Mouse (Mus musculus): Measurements from ENCODE around the gene Med25.
"Not testable (repeated sequence)": the region's sequence is repeated elsewhere in the genome, so short reads cannot be mapped to it uniquely, and the experiment has no call there.

Gene Med25

DNA sequence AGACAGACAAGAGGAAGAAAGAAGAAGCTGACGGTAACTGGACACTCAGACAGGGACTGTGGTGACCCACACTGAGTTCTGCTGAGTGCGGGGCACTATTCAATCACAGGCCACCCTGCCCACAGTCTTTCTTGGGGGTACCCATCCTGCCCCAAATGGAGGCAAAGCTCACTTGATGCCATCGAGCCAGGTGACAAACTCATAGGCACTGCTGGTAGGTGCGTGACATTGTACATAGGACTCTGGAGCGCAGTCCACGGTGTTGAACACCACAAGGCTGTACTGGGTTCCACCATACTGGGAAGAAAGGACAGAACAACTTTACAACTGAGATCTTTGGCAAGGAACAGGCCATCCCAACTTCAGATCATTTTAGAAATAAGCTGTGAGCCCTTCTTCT, 901 bp downstream of the Med25 start:
- no peak for DNase-seq (ENCODE audit: low spot score)

DNA sequence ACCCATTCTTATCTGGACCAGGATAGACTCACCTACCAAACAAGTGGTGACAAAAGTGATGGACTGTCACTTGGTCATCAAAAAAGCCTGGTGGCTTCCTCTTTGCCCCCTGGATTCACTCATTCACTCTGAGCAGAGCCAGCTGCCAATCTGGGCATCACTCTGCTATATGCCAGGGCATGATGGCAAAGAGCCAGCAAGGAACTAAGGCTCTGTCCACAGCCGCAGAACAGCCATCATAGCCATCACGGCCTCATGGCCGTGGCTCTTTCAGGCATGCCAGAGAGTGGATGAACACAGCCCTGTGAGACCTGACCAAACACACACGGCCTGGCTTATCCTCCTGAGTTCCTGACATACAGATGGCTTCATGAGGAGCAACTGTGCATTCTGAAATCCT, 1.8 kb downstream of the Med25 start:
- no peak for DNase-seq (ENCODE audit: low spot score)

DNA sequence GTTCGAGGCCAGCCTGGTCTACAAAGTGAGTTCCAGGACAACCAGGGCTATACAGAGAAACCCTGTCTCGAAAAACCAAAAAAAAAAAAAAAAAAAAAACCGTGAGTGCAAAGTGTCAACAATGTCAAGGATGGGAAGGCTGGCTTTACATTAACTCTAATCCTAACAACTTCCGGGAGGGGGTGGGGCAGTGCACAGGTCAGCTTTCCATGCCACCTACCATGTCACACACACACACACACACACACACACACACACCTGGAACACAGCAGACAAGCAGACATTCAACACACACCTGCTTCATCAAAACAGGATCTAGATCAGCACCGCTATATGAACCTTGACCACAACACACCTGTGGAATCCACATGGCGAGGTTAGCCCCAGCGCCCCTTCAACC, 2.3 kb downstream of the Med25 start:
- no peak for DNase-seq (ENCODE audit: low spot score)

DNA sequence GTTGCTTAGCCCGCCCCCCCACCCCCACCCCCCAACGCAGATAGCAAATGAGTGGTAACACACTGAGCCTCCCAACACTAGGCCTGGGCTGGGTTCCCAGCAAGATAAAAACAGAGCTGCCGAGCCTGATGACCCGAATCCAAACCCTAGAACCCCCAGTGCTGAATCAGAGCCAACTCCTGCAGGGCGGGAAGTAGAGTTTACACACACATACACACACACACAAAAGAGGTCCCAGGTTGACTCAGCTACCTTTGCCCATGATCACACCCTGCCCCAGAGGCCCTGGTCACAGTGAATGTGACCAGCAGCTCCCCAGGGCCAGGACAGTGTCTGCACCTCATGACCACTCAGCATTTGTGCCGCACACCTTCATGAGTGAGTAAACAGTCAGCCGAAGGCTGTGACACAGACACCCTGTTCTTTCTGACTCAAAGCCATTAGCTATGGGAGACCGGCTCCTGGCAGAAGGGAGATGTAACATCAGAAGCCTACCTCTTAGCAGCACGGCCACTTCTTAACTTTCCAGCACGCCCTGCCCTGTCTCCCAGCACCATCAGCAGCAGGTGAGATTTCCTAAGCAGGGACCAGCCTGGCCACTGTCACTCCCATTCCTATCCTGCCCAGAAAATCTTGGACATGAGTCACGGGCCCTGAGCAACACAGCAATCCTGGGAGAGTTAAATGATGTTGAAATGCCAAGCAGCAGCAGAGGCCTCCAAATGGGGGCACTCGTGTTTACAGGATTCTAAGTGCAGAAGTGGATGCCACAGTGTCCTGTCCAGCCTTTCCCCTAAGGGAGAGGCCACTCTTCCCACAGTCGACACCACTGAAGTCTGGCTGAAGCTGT, 4.0 kb downstream of the Med25 start:
- peak; percentile 78 for DNase-seq (ENCODE audit: low spot score)

DNA sequence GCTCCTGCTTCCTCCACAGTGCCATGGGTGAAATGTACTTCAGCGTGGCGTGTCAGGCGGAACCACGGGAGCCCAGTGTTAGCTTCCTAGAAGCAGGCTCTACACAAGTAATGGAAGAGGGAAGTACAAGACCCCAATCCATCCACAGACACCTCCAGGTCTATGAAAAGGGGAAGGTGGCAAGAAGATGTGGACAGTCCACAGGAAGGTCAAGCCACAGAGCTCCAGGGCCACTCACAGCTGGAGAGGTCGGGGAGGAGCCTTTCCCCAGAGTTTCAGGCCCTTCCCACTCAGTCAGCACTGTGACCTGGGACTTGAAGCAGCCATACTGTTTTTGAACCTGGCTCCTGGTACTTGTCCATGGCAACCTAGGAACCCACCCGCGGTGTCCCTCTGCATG, 5.5 kb downstream of the Med25 start:
- no peak for DNase-seq (ENCODE audit: low spot score)

DNA sequence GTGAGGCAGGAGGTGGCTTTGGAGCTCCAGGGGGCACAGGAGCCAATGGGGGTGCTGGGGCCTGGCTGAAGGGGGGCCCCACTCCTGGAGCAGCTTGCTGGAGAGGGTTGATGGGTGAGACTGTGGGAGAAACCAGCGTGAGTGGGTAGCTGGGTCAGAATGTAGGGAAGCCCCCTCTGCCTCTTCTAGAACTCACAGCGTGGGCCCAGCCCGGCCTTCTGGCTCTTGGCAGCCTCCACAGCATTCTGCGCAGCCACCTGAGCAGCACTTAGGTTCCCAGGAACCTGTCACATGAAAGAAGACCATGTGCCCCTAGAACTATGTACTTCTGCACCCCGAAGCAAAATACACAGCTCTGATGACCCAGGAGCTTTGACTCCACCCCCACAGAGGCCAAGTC, 7.9 kb downstream of the Med25 start:
- DNase-seq (ENCODE audit: low spot score) = no peak

DNA sequence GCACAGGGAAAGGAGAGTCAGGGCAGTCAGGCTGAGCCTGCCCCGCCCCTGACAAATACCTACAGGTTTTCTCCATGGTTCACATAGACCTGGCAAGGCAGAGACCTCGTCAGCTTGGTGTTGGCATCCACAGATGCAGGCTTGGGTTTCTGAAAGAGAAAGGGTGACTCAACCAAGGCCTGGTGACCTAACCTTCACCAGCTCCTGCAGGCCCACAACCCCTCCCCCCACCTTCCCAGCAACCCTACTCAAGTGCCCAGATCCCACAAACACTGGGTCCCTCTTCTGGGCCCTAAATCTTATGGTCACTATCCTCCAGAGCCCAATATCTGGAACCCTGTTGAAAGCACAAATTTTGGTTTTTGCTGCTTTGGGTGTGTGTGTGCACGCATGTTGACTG, 9.5 kb downstream of the Med25 start:
- no peak for DNase-seq (ENCODE audit: low spot score)

DNA sequence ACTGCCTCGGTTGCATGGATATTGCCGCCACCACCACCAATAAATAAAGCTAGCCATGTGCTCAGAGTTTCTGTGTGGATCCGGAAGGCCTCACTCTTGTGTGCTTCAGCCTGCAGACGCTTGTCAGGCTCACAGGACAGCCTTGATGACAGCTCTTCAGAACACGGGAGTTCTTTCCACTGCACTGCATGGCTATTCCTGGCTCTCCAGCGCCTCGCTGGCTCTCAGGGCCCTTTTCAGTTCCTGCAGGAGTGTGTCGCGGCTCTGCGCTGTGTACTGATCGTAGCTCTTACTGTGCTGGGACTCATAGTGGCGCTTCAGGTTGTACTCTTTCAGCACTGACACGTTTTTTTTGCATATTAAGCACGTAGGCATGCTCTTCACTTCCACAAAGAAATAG, 14.7 kb downstream of the Med25 start:
- no peak for DNase-seq (ENCODE audit: low spot score)

DNA sequence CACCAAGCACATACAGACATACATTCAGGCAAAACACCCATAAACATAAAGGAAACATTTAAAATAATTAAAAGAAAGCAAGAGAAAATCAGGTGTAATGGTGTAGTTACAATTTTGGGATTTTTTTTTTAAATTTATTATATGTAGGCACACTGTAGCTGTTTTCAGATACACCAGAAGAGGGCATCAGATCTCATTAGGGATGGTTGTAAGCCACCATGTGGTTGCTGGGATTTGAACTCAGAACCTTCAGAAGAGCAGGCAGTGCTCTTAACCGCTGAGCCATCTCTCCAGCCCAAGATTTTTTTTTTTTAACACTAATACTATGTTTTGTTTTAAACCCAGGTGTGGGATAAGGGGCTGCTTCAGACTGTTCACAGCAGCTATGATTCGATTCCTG, 20.7 kb downstream of the Med25 start:
- not testable (repeated sequence) for DNase-seq (ENCODE audit: low spot score)

DNA sequence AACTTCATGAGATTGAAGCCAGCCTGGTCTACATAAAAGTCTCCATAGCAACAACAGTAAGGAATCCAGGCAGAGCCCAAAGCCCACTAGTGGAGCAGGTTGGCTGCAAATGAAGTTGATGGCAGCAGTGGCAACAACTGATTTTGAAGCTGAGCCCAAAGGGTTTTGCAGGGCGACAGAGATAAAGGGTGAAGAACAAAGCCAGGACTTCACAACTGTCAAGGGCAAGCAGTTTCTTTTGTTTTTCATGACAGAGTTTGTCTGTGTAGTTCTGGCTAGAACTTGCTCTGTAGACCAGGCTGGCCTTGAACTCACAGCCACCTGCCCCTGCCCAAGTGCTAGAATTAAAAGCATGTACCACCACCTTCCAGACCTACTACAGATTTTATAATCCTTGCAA, 21.3 kb downstream of the Med25 start:
- no peak for DNase-seq (ENCODE audit: low spot score)

DNA sequence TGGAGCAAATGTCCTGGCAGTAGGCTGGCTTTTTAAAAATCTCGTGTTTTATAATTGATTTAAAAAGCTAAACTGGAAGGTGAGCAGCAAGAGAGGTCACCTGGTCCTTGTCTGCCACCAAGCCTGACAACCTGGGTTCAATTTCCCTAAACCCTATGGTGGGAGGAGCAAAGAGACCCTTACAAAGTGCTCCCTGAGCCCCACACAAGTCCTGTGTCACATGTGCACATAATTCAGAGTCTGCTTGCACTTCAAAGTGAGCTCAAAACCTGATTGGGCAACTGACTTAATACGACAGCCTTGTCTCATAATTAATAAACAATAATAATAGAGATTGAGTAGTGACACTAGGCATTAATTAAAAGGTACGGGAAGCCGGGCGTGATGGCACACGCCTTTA, 21.9 kb downstream of the Med25 start:
- DNase-seq (ENCODE audit: low spot score) = no peak

DNA sequence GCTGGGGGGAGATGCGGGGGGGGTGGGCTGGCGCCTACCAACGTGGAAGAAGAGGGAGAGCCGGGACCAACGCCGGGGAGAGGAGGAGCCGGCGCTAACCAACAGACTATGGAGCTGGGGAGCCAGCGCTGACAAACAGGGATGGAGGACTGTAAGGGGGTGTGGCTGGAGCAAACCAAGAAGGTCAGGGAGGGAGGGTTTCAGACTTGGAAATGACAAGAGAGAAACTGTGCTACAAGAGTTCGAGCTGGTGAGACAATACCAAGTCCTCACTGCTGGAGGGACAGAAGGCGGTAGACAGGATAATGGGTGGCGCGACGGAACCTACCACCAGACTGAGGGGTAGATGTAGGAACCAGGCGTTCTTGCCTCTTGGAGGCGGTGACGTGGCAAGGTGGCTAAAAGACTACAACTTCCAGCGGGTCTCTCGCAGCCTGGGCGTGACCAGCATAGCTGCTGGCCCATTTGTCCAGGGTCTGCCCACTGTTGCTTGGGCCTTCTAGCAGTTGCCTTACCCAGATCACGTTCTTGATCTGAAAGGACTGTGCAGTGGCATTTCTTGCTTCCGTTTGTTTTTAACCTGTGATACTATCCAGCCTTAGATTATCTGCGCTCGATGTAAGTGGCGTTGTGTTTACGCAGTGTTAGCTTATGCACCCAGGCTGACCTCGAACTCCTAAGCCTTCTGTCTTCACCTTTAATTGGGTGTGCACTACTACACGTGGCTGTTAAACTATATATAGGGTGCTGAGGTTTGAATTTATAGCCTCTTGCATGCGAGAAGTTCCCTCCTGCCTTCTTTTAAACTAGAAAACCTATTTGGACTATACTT, 22.6 kb downstream of the Med25 start, which contains the start of gene Ptov1:
Gene Ptov1, minus strand, starts transcription at position 92 of the 832 bp plus-strand sequence.
- peak; percentile 95 for DNase-seq (ENCODE audit: low spot score)

DNA sequence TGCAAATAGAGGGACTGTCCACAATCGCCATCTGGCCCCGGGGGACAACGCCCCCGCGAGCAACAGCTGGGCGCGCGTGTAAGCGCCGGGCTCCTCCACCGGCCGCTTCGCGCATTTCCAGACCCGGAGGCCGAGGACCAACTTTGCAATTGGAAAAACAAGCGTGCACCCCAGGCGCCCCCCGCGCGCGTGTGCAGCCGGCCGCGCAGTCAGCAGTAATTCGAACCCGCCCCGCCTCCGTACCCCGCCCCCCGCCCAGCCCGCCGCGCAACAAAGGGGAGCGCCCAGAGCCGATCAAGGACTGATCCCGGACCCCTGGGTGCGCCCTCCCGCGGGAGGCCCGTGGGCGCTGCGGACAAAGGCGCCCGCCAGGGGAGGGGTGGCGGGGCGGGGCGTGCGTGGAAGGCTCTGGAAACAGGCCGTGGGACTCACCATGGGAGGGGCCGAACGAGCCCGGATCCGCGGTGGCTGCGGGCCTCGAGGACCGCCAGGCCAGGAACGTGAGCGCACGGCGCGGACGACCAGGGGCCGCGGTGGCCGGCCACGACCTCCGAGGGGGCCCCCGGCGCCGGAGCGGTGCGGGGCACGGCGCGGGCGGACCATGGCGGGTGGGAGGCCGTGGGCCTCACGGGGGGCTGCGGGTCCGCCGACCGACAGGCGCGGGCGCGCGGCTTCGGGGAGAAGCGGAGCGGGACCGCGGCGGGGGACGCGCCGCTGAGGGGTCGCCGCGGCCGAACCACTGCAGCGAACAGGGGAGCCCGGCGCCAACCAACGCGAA, 23.4 kb downstream of the Med25 start:
- peak; percentile 37 for DNase-seq (ENCODE audit: low spot score)

DNA sequence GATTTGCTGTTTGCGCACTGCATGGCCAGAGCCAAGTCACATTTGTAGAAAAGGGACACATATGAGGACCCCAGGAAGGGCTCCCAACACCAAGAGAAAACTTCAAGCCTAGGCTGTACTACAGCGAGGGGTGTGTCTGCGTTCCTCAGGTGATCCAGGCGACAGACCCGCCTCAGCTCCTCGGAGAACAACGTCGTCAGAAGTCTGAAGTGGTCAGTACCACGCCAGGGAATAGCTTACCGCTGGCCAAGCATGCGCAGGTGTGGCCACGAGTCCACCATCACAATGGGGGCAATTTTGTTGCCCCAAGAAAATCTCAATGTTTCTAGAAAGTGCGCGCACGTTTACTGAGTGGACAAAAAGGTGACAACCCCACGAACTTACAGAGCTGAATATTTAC, 24.0 kb downstream of the Med25 start:
- no peak for DNase-seq (ENCODE audit: low spot score)

DNA sequence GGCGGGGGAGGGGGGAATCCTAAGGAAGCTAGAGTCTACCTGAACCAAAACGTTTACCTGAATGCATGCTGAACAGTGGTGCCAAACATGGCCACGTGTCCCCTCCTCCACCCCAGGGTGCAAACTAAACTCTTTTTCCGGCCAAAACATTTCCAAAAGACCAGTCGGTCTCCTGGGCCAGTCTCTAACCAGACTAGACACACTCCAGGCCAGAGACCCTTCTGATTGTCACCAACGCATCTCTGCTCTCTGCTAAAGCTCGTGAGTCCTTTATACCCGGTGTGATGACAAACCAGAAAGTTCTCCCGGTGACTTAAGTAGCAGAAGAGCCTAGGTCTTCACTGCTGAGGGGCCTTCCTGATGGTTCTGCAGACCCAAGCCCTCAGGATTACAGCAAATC, 24.7 kb downstream of the Med25 start:
- no peak for DNase-seq (ENCODE audit: low spot score)

DNA sequence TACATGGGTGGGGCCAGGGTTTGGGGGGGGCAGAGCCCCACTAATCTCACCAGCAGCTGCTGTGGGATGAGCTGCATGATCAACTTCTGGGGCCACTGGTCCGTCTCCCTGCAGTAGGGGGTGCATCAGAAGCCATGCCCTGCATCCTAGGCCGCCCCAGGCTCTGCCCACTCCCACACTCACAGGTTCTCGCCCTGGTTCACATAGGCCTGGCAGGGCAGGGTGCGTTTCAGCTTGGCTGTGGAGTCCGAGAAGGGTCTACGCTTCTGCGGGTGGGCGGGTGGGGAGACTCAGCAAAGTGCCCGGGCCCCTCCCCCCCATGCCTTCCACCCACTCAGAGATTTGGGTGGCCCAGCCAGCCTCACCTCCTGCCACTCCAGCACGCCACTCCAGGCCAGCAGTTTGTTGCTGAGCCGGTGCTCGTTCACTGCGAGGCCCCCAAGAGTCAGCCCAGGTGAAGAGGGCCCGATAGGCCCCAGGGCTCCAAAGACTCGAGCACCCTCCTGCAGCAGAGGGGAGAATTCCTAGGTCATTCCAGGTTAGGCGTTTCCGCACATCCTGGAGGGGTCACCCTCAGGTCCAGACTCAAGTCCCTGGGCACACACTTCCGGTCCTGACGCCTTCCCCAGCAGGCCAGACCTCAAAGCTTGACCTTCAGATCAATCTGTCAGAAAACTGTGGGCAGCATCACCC, 25.4 kb downstream of the Med25 start:
- DNase-seq (ENCODE audit: low spot score) = no peak

DNA sequence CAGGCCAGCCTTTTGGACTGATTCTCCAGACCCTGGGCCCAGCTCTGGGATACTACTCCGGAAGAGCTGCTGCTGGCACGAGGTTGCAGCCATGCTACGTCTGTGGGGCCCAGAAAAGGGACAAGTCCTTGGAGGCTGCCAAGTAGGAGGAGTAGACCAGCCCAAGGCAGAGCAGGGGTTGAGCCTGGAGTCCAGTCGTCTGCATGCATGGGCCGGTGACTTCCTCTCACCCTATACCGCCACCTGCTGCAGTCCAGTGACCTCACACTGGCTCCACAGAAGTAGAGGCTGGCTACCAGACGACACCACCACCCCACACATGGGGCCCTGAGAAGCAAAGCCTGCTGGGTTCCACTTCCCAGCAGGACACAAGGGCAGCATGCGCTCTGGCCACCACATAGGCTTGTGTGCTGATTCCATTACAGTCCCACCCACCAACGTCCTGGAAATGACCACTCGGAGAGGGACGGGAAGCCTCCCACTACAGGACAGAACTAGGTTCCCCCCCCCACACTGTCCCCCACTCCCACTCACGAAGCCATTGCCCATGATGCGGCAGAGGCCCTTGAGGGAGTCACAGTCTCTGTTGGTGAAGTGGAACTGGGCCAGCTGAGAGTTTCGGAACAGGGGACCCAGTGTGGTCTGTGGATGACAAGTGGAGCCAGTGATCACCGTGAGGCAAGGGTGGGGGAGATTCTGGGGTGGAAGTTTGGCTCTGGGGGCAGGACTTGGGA, 26.1 kb downstream of the Med25 start:
- DNase-seq (ENCODE audit: low spot score) = peak; percentile 93

DNA sequence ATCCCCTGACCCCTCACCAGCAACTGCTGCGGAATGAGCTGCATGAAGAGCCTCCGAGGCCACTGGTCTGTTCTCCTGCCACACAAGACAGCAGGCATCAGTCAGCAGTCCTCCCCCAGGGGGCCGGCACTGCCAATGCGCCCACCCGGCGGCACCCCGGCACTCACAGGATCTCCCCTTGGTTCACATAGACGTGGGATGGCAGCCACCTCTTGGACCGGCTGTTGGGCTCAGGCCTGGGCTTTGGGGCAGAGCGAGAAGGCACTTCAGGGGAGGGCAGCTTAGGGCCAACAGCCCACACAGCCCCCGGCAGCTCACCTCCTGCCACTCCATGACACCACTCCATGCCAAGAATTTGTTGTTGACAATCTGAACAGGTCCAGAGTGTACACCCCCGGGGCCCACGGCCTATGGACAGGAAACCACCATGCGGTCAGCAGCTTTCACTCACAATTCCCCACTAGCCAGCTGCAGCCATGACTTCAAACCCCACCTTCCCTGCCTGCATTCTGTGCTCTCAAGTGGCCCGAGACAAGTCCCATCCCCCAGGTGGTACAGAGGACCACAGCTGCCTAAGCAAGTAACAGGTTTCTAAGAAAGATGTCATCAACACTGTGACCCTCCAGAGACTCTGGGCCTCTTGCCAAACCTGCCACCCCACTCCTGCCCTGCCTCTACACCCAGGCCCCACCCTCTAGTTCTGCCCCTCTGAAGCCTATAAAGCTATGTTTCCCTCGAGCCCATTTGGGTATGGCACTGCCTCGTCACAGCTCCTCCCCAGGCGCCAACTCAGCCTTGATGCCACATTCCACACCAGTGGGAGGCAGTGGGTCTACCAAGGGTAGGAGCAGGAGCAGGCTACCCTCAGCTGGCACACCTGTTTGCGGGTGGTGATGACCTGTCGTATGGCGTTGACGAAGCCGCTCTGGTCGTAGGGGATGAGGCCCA, 27.6 kb downstream of the Med25 start:
- DNase-seq (ENCODE audit: low spot score) = no peak

DNA sequence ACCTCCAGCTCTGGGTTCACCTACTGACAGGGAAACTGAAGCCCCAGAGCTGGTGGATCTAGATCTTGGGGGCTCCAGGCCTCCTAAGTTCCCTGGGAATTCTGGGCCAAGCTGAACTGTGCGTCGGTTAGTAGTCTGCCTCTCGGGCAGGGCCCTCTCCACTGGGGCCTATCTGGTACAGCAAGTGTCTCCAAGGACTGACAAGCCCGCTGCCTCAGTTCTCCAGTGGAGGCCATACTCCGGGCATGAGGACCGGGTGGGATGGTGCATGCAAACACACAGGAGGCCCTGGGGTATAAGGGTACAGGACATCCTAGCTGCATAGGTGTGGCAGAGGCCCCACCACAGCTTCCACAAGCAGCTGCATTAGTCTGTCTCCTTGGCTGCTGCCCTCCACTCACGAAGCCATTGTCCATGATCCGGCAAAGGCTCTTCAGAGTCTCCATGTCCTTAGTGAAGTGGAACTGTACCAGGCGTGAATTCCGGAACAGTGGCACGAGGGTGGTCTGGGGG, 28.5 kb downstream of the Med25 start:
- no peak for DNase-seq (ENCODE audit: low spot score)

DNA sequence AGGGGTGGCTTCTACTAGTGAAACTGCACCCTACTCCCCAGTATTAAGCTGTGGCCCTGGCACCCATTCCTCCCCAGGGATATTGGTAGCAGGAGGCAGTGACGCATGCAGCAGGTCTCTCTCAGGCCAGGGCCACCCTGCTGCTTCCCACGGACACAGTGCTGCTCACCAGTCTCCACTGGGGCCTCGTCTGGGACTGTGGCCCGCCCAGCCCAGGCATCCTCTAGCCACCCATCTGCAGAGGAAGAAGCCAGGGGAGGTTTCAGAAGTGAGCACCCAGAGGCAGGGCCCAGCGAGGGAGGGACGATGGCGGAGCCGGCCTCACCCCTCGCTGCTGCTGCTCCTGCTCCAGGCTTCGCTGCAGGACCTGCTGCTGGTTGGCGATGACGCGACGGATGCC, 29.3 kb downstream of the Med25 start:
- DNase-seq (ENCODE audit: low spot score) = no peak
